In genomic region chr9:67042813-67043207, GRCm38 (mm10) we compare ENCODE assay signal across 8 mouse cellular contexts. TPM values are rescaled to one million over a fixed set of nuclear protein-coding genes. Genes with fewer than 3 reads are reported as not detected.
A peak's percentile ranks its signal among the peaks of the same experiment; 100 is the strongest.
DNase-seq lines count a peak whose midpoint lies in the region; ATAC-seq and TF ChIP-seq lines count a peak whose summit lies in the region.

No protein-coding gene starts in this region.

- TF ChIP-seq POLR2A in bone marrow, adult 2 months (IDR thresholded peaks at IDR 0.05; ENCODE audit: borderline replicate concordance, control insufficient read depth, low read depth, low read length): no peak

- TF ChIP-seq CTCF in bone marrow, adult 2 months (IDR thresholded peaks at IDR 0.05; ENCODE audit: control insufficient read depth, insufficient read depth, low read length): no peak

- H3K27ac ChIP-seq in heart, embryonic 15.5 days: peak overlapping the region; percentile 99
- H3K27ac ChIP-seq in bone marrow, adult 2 months (ENCODE audit: control insufficient read depth, insufficient read depth, low read depth, low read length, poor library complexity): no peak overlapping the region
- peak overlapping the region; percentile 96; the same call in 1 of the 2 replicates for H3K27ac ChIP-seq in hindbrain, embryonic 13.5 days
- peak overlapping the region; percentile 95; the same call in 1 of the 2 replicates for H3K27ac ChIP-seq in midbrain, embryonic 13.5 days

- H3K4me2 ChIP-seq in heart, embryonic 15.5 days: peak overlapping the region; percentile 75
- peak overlapping the region; percentile 75 for H3K4me2 ChIP-seq in hindbrain, embryonic 13.5 days
- peak overlapping the region; percentile 61 for H3K4me2 ChIP-seq in midbrain, embryonic 13.5 days (replicated peaks)

- no peaks in the 10 kb centered on the region for H3K27me3 ChIP-seq in heart, embryonic 15.5 days
- peaks cover 24% of the 10 kb centered on the region for H3K27me3 ChIP-seq in hindbrain, embryonic 13.5 days
- peaks cover 30% of the 10 kb centered on the region for H3K27me3 ChIP-seq in midbrain, embryonic 13.5 days

- H3K36me3 ChIP-seq in heart, embryonic 15.5 days: peaks cover 17% of the 10 kb centered on the region; the same call in 1 of the 2 replicates
- no peaks in the 10 kb centered on the region for H3K36me3 ChIP-seq in hindbrain, embryonic 13.5 days
- no peaks in the 10 kb centered on the region for H3K36me3 ChIP-seq in midbrain, embryonic 13.5 days

- WGBS in heart, embryonic 15.5 days: 17% methylated on average over 6 of the region's 6 CpGs
- WGBS in bone marrow, adult 2 months: 14% methylated on average over 6 of the region's 6 CpGs
- WGBS in hindbrain, embryonic 13.5 days: 24% methylated on average over 6 of the region's 6 CpGs
- 27% methylated on average over 6 of the region's 6 CpGs for WGBS in midbrain, embryonic 13.5 days

- peak overlapping the region; percentile 61 for H3K4me3 ChIP-seq in heart, embryonic 15.5 days
- H3K4me3 ChIP-seq in bone marrow, adult 2 months (replicated peaks; ENCODE audit: control insufficient read depth, low read depth, low read length): peak overlapping the region; percentile 72
- peak overlapping the region; percentile 80 for H3K4me3 ChIP-seq in hindbrain, embryonic 13.5 days
- peak overlapping the region; percentile 88 for H3K4me3 ChIP-seq in midbrain, embryonic 13.5 days (replicated peaks)

- peaks cover 52% of the 10 kb centered on the region for H3K4me1 ChIP-seq in heart, embryonic 15.5 days (replicated peaks)
- H3K4me1 ChIP-seq in bone marrow, adult 2 months (ENCODE audit: control insufficient read depth, insufficient read depth, low read length): no peaks in the 10 kb centered on the region; the same call in 1 of the 2 replicates
- peaks cover 55% of the 10 kb centered on the region for H3K4me1 ChIP-seq in hindbrain, embryonic 13.5 days (replicated peaks)
- peaks cover 49% of the 10 kb centered on the region for H3K4me1 ChIP-seq in midbrain, embryonic 13.5 days (replicated peaks)

- ATAC-seq in heart, embryonic 15.5 days (replicated peaks; ENCODE audit: insufficient number of reproducible peaks, insufficient read depth, low FRiP score, low read depth): no peak
- no peak for ATAC-seq in hindbrain, embryonic 13.5 days (ENCODE audit: low FRiP score)
- ATAC-seq in midbrain, embryonic 13.5 days: no peak

- no peaks in the 10 kb centered on the region for H3K9me3 ChIP-seq in heart, embryonic 15.5 days (replicated peaks)
- H3K9me3 ChIP-seq in hindbrain, embryonic 13.5 days: no peaks in the 10 kb centered on the region
- no peaks in the 10 kb centered on the region for H3K9me3 ChIP-seq in midbrain, embryonic 13.5 days

- DNase-seq in heart, postnatal 14 days: no peak
- DNase-seq in right cerebral cortex, adult 18-20 months: no peak
- DNase-seq in urinary bladder, postnatal 4 days (ENCODE audit: low spot score in 2 of 2): no peak
- DNase-seq in kidney, adult 11 months: no peak

- H3K9ac ChIP-seq in heart, embryonic 15.5 days: peak overlapping the region; percentile 85
- peak overlapping the region; percentile 93 for H3K9ac ChIP-seq in hindbrain, embryonic 13.5 days
- H3K9ac ChIP-seq in midbrain, embryonic 13.5 days (replicated peaks): peak overlapping the region; percentile 93

- intact Hi-C loops in heart, postnatal 14 days (cut with DNase I): no loop called here

RNA-seq across cellular contexts. Expression of gene Tpm1, which starts 6.4 kb away (rescaled TPM):
- 3,993 and 5,392 TPM in 2 replicates for polyA plus RNA-seq in heart, embryonic 15.5 days (2015; fragmentation: Nextera tagmentation; extraction: Ambion mirVana)
- total RNA-seq in heart, postnatal 14 days (2021): over 10,000 TPM; 11,169 to 11,475 TPM
- polyA plus RNA-seq in bone marrow, adult 2 months (2011; ENCODE audit: insufficient read depth, insufficient read length, low replicate concordance, missing spikeins): 167 and 282 TPM in 2 replicates
- 165 and 182 TPM in 2 replicates for polyA plus RNA-seq in hindbrain, embryonic 13.5 days (2015; fragmentation: Nextera tagmentation; extraction: Ambion mirVana)
- 115 and 118 TPM in 2 replicates for polyA plus RNA-seq in midbrain, embryonic 13.5 days (2015; fragmentation: Nextera tagmentation; extraction: Ambion mirVana)

Comparison
In these comparisons a context has a peak if more than half of its experiments do, and no peak if none do; other contexts are left out.
1. RNA of gene Tpm1, which starts 6.4 kb away (polyA plus RNA-seq): 3,993 to 5,392 TPM in heart, embryonic 15.5 days; 167 to 282 TPM in bone marrow, adult 2 months, 165 to 182 TPM in hindbrain, embryonic 13.5 days and 115 to 118 TPM in midbrain, embryonic 13.5 days; every median in the first group is over 10 times any median in the second.
2. Peak in every context shown above with its lines, with median percentiles within 50 percentile points of each other: H3K4me2 ChIP-seq, H3K4me3 ChIP-seq and H3K9ac ChIP-seq.